Mouse (Mus musculus): ENCODE measurements around the gene Rps8. TPM values are rescaled to one million over a fixed set of nuclear protein-coding genes. Genes with fewer than 3 reads are reported as not detected.
"Not testable (repeated sequence)": the region's sequence is repeated elsewhere in the genome, so short reads cannot be mapped to it uniquely, and the experiment has no call there.

Gene Rps8
- polyA plus RNA-seq, 1 experiment from 2014 or later, result 900 TPM

DNA sequence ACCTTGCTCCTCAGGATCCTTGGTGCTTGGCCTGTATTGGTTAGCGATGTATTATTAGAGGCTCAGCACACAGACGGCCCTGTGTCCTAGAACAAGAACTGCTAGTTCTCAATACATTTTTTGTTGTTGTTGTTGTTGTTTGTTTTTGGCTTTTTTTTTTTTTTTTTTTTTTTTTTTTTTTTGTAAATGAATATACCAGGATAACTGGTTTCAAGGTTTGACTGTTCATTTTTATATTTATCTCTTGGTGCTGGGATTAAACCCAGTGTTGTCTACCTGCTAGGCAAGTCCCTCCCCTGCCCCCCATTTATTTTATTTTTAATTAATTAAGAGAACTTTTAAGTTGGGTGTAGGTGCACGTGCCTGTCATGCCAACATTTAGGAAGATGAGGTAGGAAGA lies 32.9 kb upstream of the Rps8 start:
- WGBS, result 54% methylated on average over 3 of the region's 3 CpGs
- Histone ChIP-seq H3K27ac (replicated peaks in 1 of 2; ENCODE audit: control insufficient read depth in 1 of 2, insufficient read depth in 1 of 2, low read depth in 2 of 2, low read length in 2 of 2) (peak overlapping the region; percentile 83 to 84), H3K9ac (ENCODE audit: low read length) (peak overlapping the region; percentile 76), H3K4me3 (ENCODE audit: control insufficient read depth in 1 of 2, insufficient read depth in 1 of 2, low read depth in 1 of 2, low read length in 2 of 2) (peak overlapping the region; percentile 43 to 52), H3K4me1 (ENCODE audit: control insufficient read depth in 2 of 2, insufficient read depth in 2 of 2, low read length in 2 of 2) (peaks cover 0 to 4% of the 10 kb centered on the region in 2 experiments; a peak in 1 of 4 replicates), H3K4me2 (ENCODE audit: low read length) (peak overlapping the region; percentile 67), H3K36me3 (ENCODE audit: control insufficient read depth, insufficient read depth, low read length) (no peaks in the 10 kb centered on the region), H3K9me3 (ENCODE audit: control insufficient read depth, low read length) (no peaks in the 10 kb centered on the region), H3K27me3 (ENCODE audit: control insufficient read depth, insufficient read depth, low read length) (no peaks in the 10 kb centered on the region)
- ATAC-seq (ENCODE audit: insufficient number of reproducible peaks, insufficient read depth, low FRiP score, low read depth), result no peak

DNA sequence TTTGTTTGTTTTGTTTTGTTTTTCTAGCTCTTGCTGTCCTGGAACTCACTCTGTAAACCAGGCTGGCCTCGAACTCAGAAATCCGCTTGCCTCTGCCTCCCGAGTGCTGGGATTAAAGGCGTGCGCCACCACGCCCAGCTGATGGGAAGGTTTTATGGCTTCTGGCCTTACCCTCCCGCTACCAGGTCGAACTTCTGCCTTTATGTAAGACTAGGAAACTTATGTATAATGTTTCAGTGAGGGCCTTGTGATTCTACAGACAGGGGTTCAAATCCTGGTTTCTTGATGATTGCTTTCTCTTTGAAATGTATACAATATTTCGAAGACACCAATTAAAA lies 26.7 kb upstream of the Rps8 start:
- not testable (repeated sequence) for H3K27me3 ChIP-seq (ENCODE audit: control insufficient read depth, insufficient read depth, low read length); ATAC-seq (ENCODE audit: insufficient number of reproducible peaks, insufficient read depth, low FRiP score, low read depth); H3K9me3 ChIP-seq (ENCODE audit: control insufficient read depth, low read length)
- H3K4me1 ChIP-seq (ENCODE audit: control insufficient read depth in 2 of 2, insufficient read depth in 2 of 2, low read length in 2 of 2), result peaks cover 3 to 12% of the 10 kb centered on the region in 2 experiments; a peak in 3 of 4 replicates
- peak overlapping the region; percentile 78 to 88 for H3K4me3 ChIP-seq (ENCODE audit: control insufficient read depth in 1 of 2, insufficient read depth in 1 of 2, low read depth in 1 of 2, low read length in 2 of 2)
- 0 out of 4 replicates have a peak overlapping the region, but pooled peaks of 1 of the 2 experiments have one; percentile 62 for H3K27ac ChIP-seq (replicated peaks in 1 of 2; ENCODE audit: control insufficient read depth in 1 of 2, insufficient read depth in 1 of 2, low read depth in 2 of 2, low read length in 2 of 2)
- peaks cover 26% of the 10 kb centered on the region for H3K36me3 ChIP-seq (ENCODE audit: control insufficient read depth, insufficient read depth, low read length)
- 13% methylated on average over 9 of the region's 9 CpGs for WGBS
- H3K4me2 ChIP-seq (ENCODE audit: low read length), result peak overlapping the region; percentile 92
- peak overlapping the region; percentile 74 for H3K9ac ChIP-seq (ENCODE audit: low read length)

DNA sequence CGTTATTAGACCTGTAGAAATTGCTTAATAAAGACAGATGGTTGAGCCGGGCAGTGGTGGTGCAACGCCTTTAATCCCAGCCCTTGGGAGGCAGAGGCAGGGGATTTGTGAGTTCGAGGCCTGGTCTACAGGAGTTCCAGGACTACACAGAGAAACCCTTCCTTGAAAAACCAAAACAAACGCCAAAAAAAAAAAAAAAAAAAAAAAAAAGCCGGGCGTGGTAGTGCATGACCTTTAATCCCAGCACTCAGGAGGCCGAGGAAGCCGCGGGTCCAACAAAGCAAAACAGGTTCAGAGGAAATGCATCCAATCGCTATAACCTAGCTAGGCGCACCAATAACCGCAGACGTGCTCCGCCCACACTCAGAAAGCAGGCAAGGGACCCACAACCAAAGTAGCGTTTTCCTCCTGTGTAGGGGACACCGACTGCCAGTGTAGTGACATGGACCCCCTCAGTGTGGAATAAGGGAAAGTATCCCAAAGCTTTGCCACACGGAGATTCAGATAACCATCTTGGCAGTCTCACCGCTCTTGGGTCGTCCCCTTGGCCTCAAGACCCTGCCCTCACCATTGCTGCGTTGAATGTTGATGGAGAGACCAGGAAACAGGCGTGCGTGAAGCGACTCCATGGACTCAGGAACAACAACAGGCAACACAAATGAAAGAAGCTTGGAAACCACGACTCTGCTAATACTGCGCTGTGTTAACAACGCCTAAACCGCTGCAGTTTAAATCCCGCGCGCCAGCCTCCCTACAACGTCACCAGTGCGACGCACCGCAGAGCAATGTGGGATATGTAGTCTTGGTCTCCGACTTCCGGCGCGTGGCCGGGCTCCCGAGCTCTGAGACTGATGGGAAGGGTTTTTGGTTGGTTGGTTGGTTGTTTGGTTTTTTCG lies 26.1 kb upstream of the Rps8 start, which contains the start of gene Kif2c:
Kif2c (minus strand) TSS at position 777 of the 896 bp plus-strand sequence.
- Histone ChIP-seq H3K27ac (replicated peaks in 1 of 2; ENCODE audit: control insufficient read depth in 1 of 2, insufficient read depth in 1 of 2, low read depth in 2 of 2, low read length in 2 of 2) (peak within 1 kb of the TSS; percentile 54 to 62; a peak in 3 of 4 replicates), H3K27me3 (ENCODE audit: control insufficient read depth, insufficient read depth, low read length) (no peaks in the 10 kb centered on the region), H3K36me3 (ENCODE audit: control insufficient read depth, insufficient read depth, low read length) (peaks cover 32% of the 10 kb centered on the region), H3K9me3 (ENCODE audit: control insufficient read depth, low read length) (no peaks in the 10 kb centered on the region), H3K4me1 (ENCODE audit: control insufficient read depth in 2 of 2, insufficient read depth in 2 of 2, low read length in 2 of 2) (peaks cover 3 to 12% of the 10 kb centered on the region in 2 experiments; a peak in 3 of 4 replicates), H3K4me3 (ENCODE audit: control insufficient read depth in 1 of 2, insufficient read depth in 1 of 2, low read depth in 1 of 2, low read length in 2 of 2) (peak within 1 kb of the TSS; percentile 78 to 88), H3K9ac (ENCODE audit: low read length) (peak within 1 kb of the TSS; percentile 78), H3K4me2 (ENCODE audit: low read length) (peak within 1 kb of the TSS; percentile 92)
- WGBS, result 1% methylated on average over 40 of the region's 42 CpGs
- ATAC-seq (ENCODE audit: insufficient number of reproducible peaks, insufficient read depth, low FRiP score, low read depth), result peak; percentile 91

DNA sequence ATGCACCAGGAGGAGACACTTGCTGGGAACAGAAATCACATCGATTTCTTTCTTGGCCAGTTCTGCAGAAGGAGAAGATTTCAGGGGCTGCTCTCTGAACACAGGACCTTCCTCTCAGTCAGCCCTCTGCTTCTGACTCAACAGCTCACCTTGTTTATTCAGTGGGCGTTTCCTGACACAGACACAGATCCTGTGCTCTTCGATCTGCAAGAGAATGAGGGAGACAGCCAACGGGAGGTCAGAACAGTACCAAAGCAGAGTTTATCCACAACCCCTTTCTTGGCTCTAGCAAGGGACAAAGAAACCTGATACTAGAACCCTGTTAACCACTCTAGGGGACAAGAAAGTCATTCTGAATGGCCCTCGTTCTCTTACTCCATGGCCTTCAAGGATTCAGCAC lies 13.9 kb upstream of the Rps8 start:
- Histone ChIP-seq H3K36me3 (ENCODE audit: control insufficient read depth, insufficient read depth, low read length) (peaks cover 99% of the 10 kb centered on the region), H3K27me3 (ENCODE audit: control insufficient read depth, insufficient read depth, low read length) (no peaks in the 10 kb centered on the region), H3K4me1 (ENCODE audit: control insufficient read depth in 2 of 2, insufficient read depth in 2 of 2, low read length in 2 of 2) (no peaks in the 10 kb centered on the region), H3K4me3 (ENCODE audit: control insufficient read depth in 1 of 2, insufficient read depth in 1 of 2, low read depth in 1 of 2, low read length in 2 of 2) (no peak overlapping the region), H3K27ac (replicated peaks in 1 of 2; ENCODE audit: control insufficient read depth in 1 of 2, insufficient read depth in 1 of 2, low read depth in 2 of 2, low read length in 2 of 2) (no peak overlapping the region), H3K4me2 (ENCODE audit: low read length) (no peak overlapping the region), H3K9me3 (ENCODE audit: control insufficient read depth, low read length) (no peaks in the 10 kb centered on the region), H3K9ac (ENCODE audit: low read length) (no peak overlapping the region)
- ATAC-seq (ENCODE audit: insufficient number of reproducible peaks, insufficient read depth, low FRiP score, low read depth), result no peak
- WGBS, result 87% methylated on average over 5 of the region's 5 CpGs

DNA sequence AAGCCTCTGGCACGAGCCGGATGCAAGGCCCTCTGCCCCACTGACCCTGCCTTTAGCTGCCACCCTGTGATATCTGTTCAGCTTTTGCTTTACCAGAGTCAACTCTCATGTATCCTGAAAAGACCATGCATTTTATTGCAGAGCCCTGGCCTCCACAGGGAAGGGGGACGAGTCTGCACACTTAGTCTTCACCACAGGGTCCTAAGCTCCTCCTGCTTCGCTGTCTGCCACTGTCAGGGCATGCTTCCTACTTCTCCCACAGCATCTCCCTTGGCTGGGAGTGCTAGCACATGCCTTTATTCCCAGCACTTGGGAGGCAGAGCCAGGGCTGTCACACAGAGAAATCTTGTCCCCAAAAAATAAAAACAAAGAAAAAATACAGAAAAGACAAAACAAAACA lies 5.1 kb upstream of the Rps8 start:
- H3K36me3 ChIP-seq (ENCODE audit: control insufficient read depth, insufficient read depth, low read length), result peaks cover 75% of the 10 kb centered on the region
- no peak overlapping the region for H3K4me3 ChIP-seq (ENCODE audit: control insufficient read depth in 1 of 2, insufficient read depth in 1 of 2, low read depth in 1 of 2, low read length in 2 of 2)
- H3K27me3 ChIP-seq (ENCODE audit: control insufficient read depth, insufficient read depth, low read length), result no peaks in the 10 kb centered on the region
- no peak overlapping the region for H3K27ac ChIP-seq (replicated peaks in 1 of 2; ENCODE audit: control insufficient read depth in 1 of 2, insufficient read depth in 1 of 2, low read depth in 2 of 2, low read length in 2 of 2)
- H3K9ac ChIP-seq (ENCODE audit: low read length), result no peak overlapping the region
- WGBS, result 70% methylated on average over 4 of the region's 4 CpGs
- no peaks in the 10 kb centered on the region for H3K9me3 ChIP-seq (ENCODE audit: control insufficient read depth, low read length)
- no peaks in the 10 kb centered on the region for H3K4me1 ChIP-seq (ENCODE audit: control insufficient read depth in 2 of 2, insufficient read depth in 2 of 2, low read length in 2 of 2)
- H3K4me2 ChIP-seq (ENCODE audit: low read length), result no peak overlapping the region
- ATAC-seq (ENCODE audit: insufficient number of reproducible peaks, insufficient read depth, low FRiP score, low read depth), result no peak

DNA sequence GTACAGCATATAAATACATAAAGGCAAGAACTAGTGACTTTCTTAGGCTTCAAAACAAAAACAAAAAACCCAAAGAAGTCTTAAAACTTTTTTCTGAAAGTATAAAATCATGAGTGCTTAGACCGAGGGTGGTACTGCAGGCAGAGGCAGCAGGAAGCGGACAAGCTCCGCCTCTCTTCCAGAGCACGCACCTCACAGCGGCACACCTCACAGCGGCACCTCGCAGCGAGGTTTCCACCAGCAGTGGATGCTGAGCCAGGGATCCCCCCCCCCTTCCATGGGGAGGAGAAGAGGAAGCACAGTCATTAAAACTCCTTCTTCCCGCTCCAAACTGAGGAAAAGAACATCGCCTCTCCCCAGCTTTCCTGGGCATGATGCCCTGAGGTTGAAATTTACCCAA lies 3.6 kb upstream of the Rps8 start:
- peaks cover 64% of the 10 kb centered on the region for H3K36me3 ChIP-seq (ENCODE audit: control insufficient read depth, insufficient read depth, low read length)
- peaks cover 2 to 3% of the 10 kb centered on the region in 2 experiments; a peak in 2 of 4 replicates for H3K4me1 ChIP-seq (ENCODE audit: control insufficient read depth in 2 of 2, insufficient read depth in 2 of 2, low read length in 2 of 2)
- no peak for ATAC-seq (ENCODE audit: insufficient number of reproducible peaks, insufficient read depth, low FRiP score, low read depth)
- H3K4me2 ChIP-seq (ENCODE audit: low read length), result no peak overlapping the region
- 81% methylated on average over 10 of the region's 10 CpGs for WGBS
- H3K4me3 ChIP-seq (ENCODE audit: control insufficient read depth in 1 of 2, insufficient read depth in 1 of 2, low read depth in 1 of 2, low read length in 2 of 2), result no peak overlapping the region
- no peak overlapping the region for H3K27ac ChIP-seq (replicated peaks in 1 of 2; ENCODE audit: control insufficient read depth in 1 of 2, insufficient read depth in 1 of 2, low read depth in 2 of 2, low read length in 2 of 2)
- H3K27me3 ChIP-seq (ENCODE audit: control insufficient read depth, insufficient read depth, low read length), result no peaks in the 10 kb centered on the region
- H3K9ac ChIP-seq (ENCODE audit: low read length), result no peak overlapping the region
- H3K9me3 ChIP-seq (ENCODE audit: control insufficient read depth, low read length), result no peaks in the 10 kb centered on the region

DNA sequence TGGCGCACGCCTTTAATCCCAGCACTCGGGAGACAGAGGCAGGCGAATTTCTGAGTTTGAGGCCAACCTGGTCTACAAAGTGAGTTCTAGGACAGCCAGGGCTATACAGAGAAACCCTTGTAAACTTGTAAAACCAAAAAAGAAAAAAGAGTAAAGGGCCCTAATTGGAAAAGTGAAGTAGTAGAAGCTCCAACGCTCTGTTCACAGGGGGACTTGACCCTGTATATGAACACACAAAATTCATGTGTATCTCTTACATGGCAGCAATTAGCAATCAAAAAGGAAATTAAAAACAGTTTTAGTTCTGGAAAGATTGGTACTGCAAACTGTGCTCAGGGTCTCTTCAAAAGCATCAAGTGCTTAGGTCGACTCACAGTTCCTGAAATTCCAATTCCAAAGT lies 329 bp upstream of the Rps8 start:
- ATAC-seq (ENCODE audit: insufficient number of reproducible peaks, insufficient read depth, low FRiP score, low read depth), result no peak
- no peaks in the 10 kb centered on the region for H3K27me3 ChIP-seq (ENCODE audit: control insufficient read depth, insufficient read depth, low read length)
- H3K4me2 ChIP-seq (ENCODE audit: low read length), result peak overlapping the region; percentile 83
- H3K27ac ChIP-seq (replicated peaks in 1 of 2; ENCODE audit: control insufficient read depth in 1 of 2, insufficient read depth in 1 of 2, low read depth in 2 of 2, low read length in 2 of 2), result peak overlapping the region; percentile 35 to 89; a peak in 3 of 4 replicates
- 29% methylated on average over 6 of the region's 6 CpGs for WGBS
- peak overlapping the region; percentile 99 for H3K9ac ChIP-seq (ENCODE audit: low read length)
- no peaks in the 10 kb centered on the region for H3K9me3 ChIP-seq (ENCODE audit: control insufficient read depth, low read length)
- H3K4me1 ChIP-seq (ENCODE audit: control insufficient read depth in 2 of 2, insufficient read depth in 2 of 2, low read length in 2 of 2), result peaks cover 9 to 22% of the 10 kb centered on the region in 2 experiments
- peaks cover 64% of the 10 kb centered on the region for H3K36me3 ChIP-seq (ENCODE audit: control insufficient read depth, insufficient read depth, low read length)
- H3K4me3 ChIP-seq (ENCODE audit: control insufficient read depth in 1 of 2, insufficient read depth in 1 of 2, low read depth in 1 of 2, low read length in 2 of 2), result peak overlapping the region; percentile 91 to 94

All from heart, embryonic 14.5 days (tissue).